Mouse (Mus musculus): ENCODE data around the gene Olfr709-ps1. TPM values are rescaled to one million over a fixed set of nuclear protein-coding genes. Genes with fewer than 3 reads are reported as not detected.
"Not testable (repeated sequence)": the region's sequence is repeated elsewhere in the genome, so short reads cannot be mapped to it uniquely, and the experiment has no call there.

Olfr709-ps1 gene
- polyA plus RNA-seq (2015; fragmentation: Nextera tagmentation; extraction: Ambion mirVana) = not detected in 2 replicates

- Histone ChIP-seq H3K9ac (ENCODE audit: low read depth, low read length) (no peak within 1 kb of the TSS), H3K27ac (ENCODE audit: low read depth, low read length) (no peak within 1 kb of the TSS), H3K36me3 (ENCODE audit: control insufficient read depth, insufficient read depth) (no peaks in the 10 kb centered on the region), H3K27me3 (replicated peaks; ENCODE audit: control insufficient read depth, insufficient read depth, low read length) (no peaks in the 10 kb centered on the region), H3K4me3 (ENCODE audit: low read depth, low read length) (no peak within 1 kb of the TSS), H3K9me3 (ENCODE audit: control insufficient read depth) (no peaks in the 10 kb centered on the region), H3K4me2 (replicated peaks; ENCODE audit: low read depth) (no peak within 1 kb of the TSS), H3K4me1 (replicated peaks; ENCODE audit: control insufficient read depth, insufficient read depth, low read length) (no peaks in the 10 kb centered on the region)
- no peak for ATAC-seq
- TF ChIP-seq CTCF (IDR thresholded peaks at IDR 0.05; ENCODE audit: low read depth) = no peak
Measured at GRCm38 (mm10) chr7:106932119-106932518, at the start of gene Olfr709-ps1. Olfr709-ps1 (minus strand) TSS chr7:106932219.

DNA sequence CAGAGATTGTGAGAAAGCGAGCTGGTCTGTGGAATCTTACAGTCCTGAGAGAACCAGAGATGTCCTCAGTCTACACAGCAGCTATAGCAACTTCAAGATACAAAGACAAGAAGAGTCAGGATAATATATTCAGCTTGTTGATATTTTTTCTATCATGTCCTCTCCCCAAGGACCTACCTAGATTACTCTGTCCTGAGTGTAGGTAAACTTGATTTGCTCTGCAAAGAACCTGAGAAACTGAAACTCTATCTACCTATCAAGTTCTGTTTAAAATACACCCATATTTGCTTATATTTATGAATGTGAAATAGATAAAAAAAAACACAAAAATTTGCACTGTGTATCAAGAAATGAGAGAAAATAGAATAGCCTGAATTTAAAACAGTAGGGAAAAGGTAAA lies 43.3 kb upstream of the Olfr709-ps1 start, which contains the start of gene Olfr711:
Gene Olfr711 (minus strand): TSS at position 101 of the 400 bp plus-strand sequence.
- Histone ChIP-seq H3K27ac (ENCODE audit: low read depth, low read length) (no peak within 1 kb of the TSS), H3K9me3 (ENCODE audit: control insufficient read depth) (no peaks in the 10 kb centered on the region), H3K9ac (ENCODE audit: low read depth, low read length) (no peak within 1 kb of the TSS), H3K4me1 (replicated peaks; ENCODE audit: control insufficient read depth, insufficient read depth, low read length) (no peaks in the 10 kb centered on the region), H3K4me3 (ENCODE audit: low read depth, low read length) (no peak within 1 kb of the TSS), H3K27me3 (replicated peaks; ENCODE audit: control insufficient read depth, insufficient read depth, low read length) (no peaks in the 10 kb centered on the region), H3K4me2 (replicated peaks; ENCODE audit: low read depth) (no peak within 1 kb of the TSS), H3K36me3 (ENCODE audit: control insufficient read depth, insufficient read depth) (no peaks in the 10 kb centered on the region)
- 54% methylated on average over 1 of the region's 1 CpGs for WGBS
- no peak for ATAC-seq
- TF ChIP-seq CTCF (IDR thresholded peaks at IDR 0.05; ENCODE audit: low read depth) = no peak

DNA sequence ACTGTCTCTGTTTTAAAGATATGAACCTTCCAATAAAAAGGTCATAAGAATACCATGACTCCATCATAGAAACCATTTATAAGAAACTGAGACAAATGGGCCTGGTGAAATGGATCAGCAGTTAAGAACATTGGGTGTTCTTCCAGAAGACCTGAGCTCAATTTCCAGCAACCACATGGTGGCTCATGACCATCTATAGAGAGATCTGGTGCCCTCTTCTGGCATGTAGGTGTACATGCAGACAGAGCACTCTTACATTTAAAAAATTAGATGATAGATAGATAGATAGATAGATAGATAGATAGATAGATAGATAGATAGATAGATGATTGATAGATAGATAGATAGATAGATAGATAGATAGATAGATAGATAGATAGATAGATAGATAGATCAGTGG lies 35.5 kb upstream of the Olfr709-ps1 start:
- H3K27ac ChIP-seq (ENCODE audit: low read depth, low read length); H3K27me3 ChIP-seq (replicated peaks; ENCODE audit: control insufficient read depth, insufficient read depth, low read length); H3K9me3 ChIP-seq (ENCODE audit: control insufficient read depth); H3K4me2 ChIP-seq (replicated peaks; ENCODE audit: low read depth); H3K9ac ChIP-seq (ENCODE audit: low read depth, low read length); H3K36me3 ChIP-seq (ENCODE audit: control insufficient read depth, insufficient read depth); H3K4me3 ChIP-seq (ENCODE audit: low read depth, low read length); ATAC-seq; H3K4me1 ChIP-seq (replicated peaks; ENCODE audit: control insufficient read depth, insufficient read depth, low read length): not testable (repeated sequence)
- TF ChIP-seq CTCF (IDR thresholded peaks at IDR 0.05; ENCODE audit: low read depth) = peak; percentile 63

DNA sequence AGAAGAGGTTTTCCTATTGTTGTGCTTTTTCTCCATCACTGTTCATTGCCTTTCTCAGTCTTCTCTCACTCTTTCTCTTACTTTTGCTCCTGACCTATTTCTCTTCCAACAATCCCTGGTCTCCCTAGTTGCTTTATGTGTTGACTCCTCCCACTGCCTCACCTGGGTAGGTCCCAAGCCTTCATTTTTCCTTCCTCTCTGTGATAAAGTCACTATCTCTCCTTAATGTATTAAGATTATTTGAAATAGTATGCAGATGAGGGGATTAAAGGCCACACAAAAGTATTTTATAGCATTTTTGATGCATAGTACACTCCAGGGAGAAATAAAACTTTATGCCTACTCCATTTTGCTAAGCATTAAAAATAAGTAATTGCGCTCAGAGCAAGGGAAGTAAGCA lies 31.8 kb upstream of the Olfr709-ps1 start, which contains the start of gene Olfr6:
Gene Olfr6 (minus strand): TSS at position 101 of the 400 bp plus-strand sequence.
- whole genome bisulfite sequencing = 94% methylated on average over 1 of the region's 1 CpGs

DNA sequence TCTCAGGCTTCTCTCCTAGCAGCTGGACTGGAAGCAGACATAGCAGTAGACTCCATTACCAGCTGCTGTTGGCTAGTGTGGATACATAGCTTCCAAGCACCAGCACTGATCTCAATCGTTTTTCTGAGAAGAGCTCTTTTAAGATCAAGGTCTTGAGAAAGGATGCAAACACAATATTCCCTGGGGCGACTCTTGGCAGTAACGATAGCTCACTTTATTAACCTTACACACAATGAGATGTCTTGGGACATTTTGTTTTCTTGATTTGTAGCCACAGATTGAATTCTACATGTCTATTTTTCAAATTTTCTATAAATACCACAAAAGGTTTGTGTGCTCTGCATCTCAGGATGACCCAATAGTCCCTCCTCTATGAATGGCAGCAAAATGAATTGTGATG lies 16.2 kb upstream of the Olfr709-ps1 start, which contains the start of gene Olfr710:
Gene Olfr710 (minus strand): TSS at position 101 of the 400 bp plus-strand sequence.
- Histone ChIP-seq H3K4me3 (ENCODE audit: low read depth, low read length) (no peak within 1 kb of the TSS), H3K4me2 (replicated peaks; ENCODE audit: low read depth) (no peak within 1 kb of the TSS), H3K9me3 (ENCODE audit: control insufficient read depth) (no peaks in the 10 kb centered on the region), H3K27me3 (replicated peaks; ENCODE audit: control insufficient read depth, insufficient read depth, low read length) (no peaks in the 10 kb centered on the region), H3K36me3 (ENCODE audit: control insufficient read depth, insufficient read depth) (no peaks in the 10 kb centered on the region), H3K4me1 (replicated peaks; ENCODE audit: control insufficient read depth, insufficient read depth, low read length) (no peaks in the 10 kb centered on the region), H3K9ac (ENCODE audit: low read depth, low read length) (no peak within 1 kb of the TSS), H3K27ac (ENCODE audit: low read depth, low read length) (no peak within 1 kb of the TSS)
- no peak for TF ChIP-seq CTCF (IDR thresholded peaks at IDR 0.05; ENCODE audit: low read depth)
- 77% methylated on average over 3 of the region's 3 CpGs for WGBS
- no peak for ATAC-seq

More for the DNA sequence above, 31.8 kb upstream of the Olfr709-ps1 start, which contains the start of gene Olfr6:
- no peaks in the 10 kb centered on the region for H3K36me3 ChIP-seq (ENCODE audit: control insufficient read depth, insufficient read depth)
- no peak within 1 kb of the TSS for H3K4me2 ChIP-seq (replicated peaks; ENCODE audit: low read depth)
- no peak within 1 kb of the TSS for H3K9ac ChIP-seq (ENCODE audit: low read depth, low read length)
- ATAC-seq = no peak
- H3K9me3 ChIP-seq (ENCODE audit: control insufficient read depth) = no peaks in the 10 kb centered on the region
- TF ChIP-seq CTCF (IDR thresholded peaks at IDR 0.05; ENCODE audit: low read depth) = no peak
- no peaks in the 10 kb centered on the region for H3K27me3 ChIP-seq (replicated peaks; ENCODE audit: control insufficient read depth, insufficient read depth, low read length)
- H3K4me1 ChIP-seq (replicated peaks; ENCODE audit: control insufficient read depth, insufficient read depth, low read length) = no peaks in the 10 kb centered on the region
- H3K27ac ChIP-seq (ENCODE audit: low read depth, low read length) = no peak within 1 kb of the TSS
- H3K4me3 ChIP-seq (ENCODE audit: low read depth, low read length) = no peak within 1 kb of the TSS

DNA sequence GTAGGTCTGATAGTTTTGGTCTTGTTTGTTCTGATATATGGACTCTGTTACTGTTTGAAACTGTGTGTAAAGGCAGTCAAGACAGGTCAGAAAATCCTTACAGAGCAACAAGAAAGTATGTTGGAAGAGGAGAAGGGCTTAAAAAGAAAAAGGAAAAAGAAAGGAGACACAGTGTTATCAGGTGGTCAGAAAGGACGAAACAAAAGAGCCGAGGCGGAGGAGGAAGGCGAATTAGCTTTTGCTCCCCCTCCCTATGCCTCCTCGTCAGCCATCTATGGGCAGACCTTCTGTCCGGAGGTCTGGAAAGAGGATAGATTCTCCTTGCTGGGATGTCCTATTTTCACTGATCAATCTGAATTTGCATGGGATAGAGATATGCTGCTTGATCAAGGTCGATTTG lies 11.1 kb downstream of the Olfr709-ps1 start:
- H3K9me3 ChIP-seq (ENCODE audit: control insufficient read depth); ATAC-seq; H3K27me3 ChIP-seq (replicated peaks; ENCODE audit: control insufficient read depth, insufficient read depth, low read length); H3K9ac ChIP-seq (ENCODE audit: low read depth, low read length); H3K36me3 ChIP-seq (ENCODE audit: control insufficient read depth, insufficient read depth); H3K4me1 ChIP-seq (replicated peaks; ENCODE audit: control insufficient read depth, insufficient read depth, low read length); H3K27ac ChIP-seq (ENCODE audit: low read depth, low read length); H3K4me3 ChIP-seq (ENCODE audit: low read depth, low read length); H3K4me2 ChIP-seq (replicated peaks; ENCODE audit: low read depth): not testable (repeated sequence)
- WGBS = 85% methylated on average over 7 of the region's 7 CpGs

DNA sequence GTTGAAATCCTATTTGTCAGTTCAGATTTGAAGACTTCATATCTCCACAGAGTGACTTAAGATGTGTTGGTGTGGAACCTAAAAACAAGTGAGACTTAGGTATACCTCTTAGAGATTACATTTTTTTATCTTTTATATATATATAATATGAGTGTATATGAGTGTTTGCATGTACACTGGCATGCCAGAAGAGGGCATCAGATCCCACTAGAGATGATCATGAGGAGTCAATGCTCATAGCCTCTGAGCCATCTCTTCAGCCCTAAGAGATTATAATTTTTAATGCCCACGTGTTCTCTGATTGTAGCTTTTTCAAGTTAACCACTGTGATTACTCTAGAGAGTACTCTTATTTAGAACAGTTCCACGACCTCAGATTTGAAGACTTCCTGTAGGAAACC lies 24.3 kb downstream of the Olfr709-ps1 start, which contains the start of gene Olfr1532-ps1:
Gene Olfr1532-ps1 (plus strand): TSS at position 326 of the 400 bp plus-strand sequence.
- Histone ChIP-seq H3K4me1 (replicated peaks; ENCODE audit: control insufficient read depth, insufficient read depth, low read length) (no peaks in the 10 kb centered on the region), H3K27ac (ENCODE audit: low read depth, low read length) (no peak within 1 kb of the TSS), H3K4me2 (replicated peaks; ENCODE audit: low read depth) (no peak within 1 kb of the TSS), H3K9me3 (ENCODE audit: control insufficient read depth) (no peaks in the 10 kb centered on the region), H3K36me3 (ENCODE audit: control insufficient read depth, insufficient read depth) (no peaks in the 10 kb centered on the region), H3K27me3 (replicated peaks; ENCODE audit: control insufficient read depth, insufficient read depth, low read length) (no peaks in the 10 kb centered on the region), H3K9ac (ENCODE audit: low read depth, low read length) (no peak within 1 kb of the TSS), H3K4me3 (ENCODE audit: low read depth, low read length) (no peak within 1 kb of the TSS)
- WGBS = 59% methylated on average over 2 of the region's 2 CpGs
- ATAC-seq = no peak
- TF ChIP-seq CTCF (IDR thresholded peaks at IDR 0.05; ENCODE audit: low read depth) = peak; percentile 36

- WGBS = 84% methylated on average over 3 of the region's 3 CpGs
- H3K4me1 ChIP-seq (replicated peaks; ENCODE audit: control insufficient read depth, insufficient read depth, low read length); H3K36me3 ChIP-seq (ENCODE audit: control insufficient read depth, insufficient read depth); H3K27ac ChIP-seq (ENCODE audit: low read depth, low read length); H3K4me2 ChIP-seq (replicated peaks; ENCODE audit: low read depth); H3K27me3 ChIP-seq (replicated peaks; ENCODE audit: control insufficient read depth, insufficient read depth, low read length); H3K9ac ChIP-seq (ENCODE audit: low read depth, low read length); H3K4me3 ChIP-seq (ENCODE audit: low read depth, low read length); H3K9me3 ChIP-seq (ENCODE audit: control insufficient read depth); ATAC-seq: not testable (repeated sequence)
Measured at GRCm38 (mm10) chr7:106901141-106901540, 30.9 kb downstream of the Olfr709-ps1 start, which contains the start of gene Olfr707. Olfr707 (minus strand) TSS chr7:106901241.

All from intestine, postnatal 0 days (tissue).